Mouse (Mus musculus) cortical plate, adult 2 months (tissue): ENCODE data around the gene Pkig. TPM values are rescaled to one million over a fixed set of nuclear protein-coding genes. Genes with fewer than 3 reads are reported as not detected.
"Not testable (repeated sequence)": the region's sequence is repeated elsewhere in the genome, so short reads cannot be mapped to it uniquely, and the experiment has no call there.

Experiments
- H3K27ac ChIP-seq: fragments of 200-500 bp; 2 replicates; pipeline ENCODE4 v1.5.1; 2012; ENCODE audit warnings: low read length, control low read depth, inconsistent platforms; ENCODE audit not compliant: insufficient read depth
- H3K4me1 ChIP-seq: fragments of 200-500 bp; 2 replicates; pipeline ENCODE4 v1.6.1; 2011; ENCODE audit warnings: low read length; ENCODE audit not compliant: control insufficient read depth, insufficient read depth
- H3K4me3 ChIP-seq: fragments of 200-500 bp; 2 replicates; pipeline ENCODE4 v1.5.1; 2011; ENCODE audit warnings: mild to moderate bottlenecking, low read length, control low read depth; ENCODE audit not compliant: insufficient read depth
- CTCF ChIP-seq: fragments of 200-500 bp; IDR thresholded peaks from 2 replicates; pipeline ENCODE4 v1.5.1; 2011; ENCODE audit warnings: mild to moderate bottlenecking, control low read depth, low read length; ENCODE audit not compliant: insufficient read depth; ENCODE audit errors: extremely low read depth
- POLR2A ChIP-seq: fragments of 200-500 bp; IDR thresholded peaks from 2 replicates; pipeline ENCODE4 v1.6.1; 2011; ENCODE audit warnings: mild to moderate bottlenecking, low read length, control low read depth; ENCODE audit not compliant: insufficient read depth; ENCODE audit errors: extremely low read depth
- polyA plus RNA-seq: library from polyadenylated mRNA; depleted of rRNA; stranded (reverse); fragments of >200 nt; gene quantifications from 2 replicates; pipeline ENCODE4 v1.2.3, GENCODE M21; 2012

The Pkig gene
- polyA plus RNA-seq, 1 experiment = 143 TPM

GRCm38 (mm10) chr2:163675662-163676061 is 17.5 kb downstream of the Pkig start:
- Histone ChIP-seq H3K4me3 (no peak overlapping the region), H3K4me1 (peaks cover 26% of the 10 kb centered on the region), H3K27ac (peak overlapping the region; percentile 12)
- TF ChIP-seq CTCF (no peak), POLR2A (no peak)

- TF ChIP-seq POLR2A = no peak
- TF ChIP-seq CTCF = no peak
- Histone ChIP-seq H3K4me1 (peaks cover 26% of the 10 kb centered on the region), H3K4me3 (no peak overlapping the region), H3K27ac (peak overlapping the region; percentile 12)
These were observed 18.1 kb downstream of the Pkig start for GRCm38 (mm10) chr2:163676321-163676720.

GRCm38 (mm10) chr2:163676745-163677144 is 18.6 kb downstream of the Pkig start:
- Histone ChIP-seq H3K27ac (no peak overlapping the region; the same call in 1 of the 2 replicates), H3K4me3 (no peak overlapping the region), H3K4me1 (peaks cover 27% of the 10 kb centered on the region)
- TF ChIP-seq CTCF (no peak), POLR2A (no peak)

- H3K27ac ChIP-seq = no peak overlapping the region
- TF ChIP-seq POLR2A (no peak), CTCF (no peak)
- H3K4me1 ChIP-seq = peaks cover 21% of the 10 kb centered on the region
- no peak overlapping the region for H3K4me3 ChIP-seq
These were observed 24.2 kb downstream of the Pkig start for GRCm38 (mm10) chr2:163682344-163682743.

- no peak overlapping the region for H3K4me3 ChIP-seq
- peak; percentile 23; the same call in 1 of the 2 replicates for TF ChIP-seq POLR2A
- TF ChIP-seq CTCF = no peak
- H3K4me1 ChIP-seq = peaks cover 26% of the 10 kb centered on the region
- peak overlapping the region; percentile 95 for H3K27ac ChIP-seq
These were observed 27.1 kb downstream of the Pkig start for GRCm38 (mm10) chr2:163685287-163685686.

- Histone ChIP-seq H3K4me1 (peaks cover 30% of the 10 kb centered on the region), H3K4me3 (no peak overlapping the region), H3K27ac (peak overlapping the region; percentile 72)
- TF ChIP-seq CTCF = no peak
- 0 out of 2 replicates have a peak, but pooled peaks have one; percentile 23 for TF ChIP-seq POLR2A
These were observed 27.6 kb downstream of the Pkig start for GRCm38 (mm10) chr2:163685761-163686200.

- TF ChIP-seq POLR2A = no peak
- Histone ChIP-seq H3K4me3 (no peak overlapping the region), H3K27ac (peak overlapping the region; percentile 72), H3K4me1 (peaks cover 30% of the 10 kb centered on the region)
These were observed 28.0 kb downstream of the Pkig start for GRCm38 (mm10) chr2:163686233-163686632.

GRCm38 (mm10) chr2:163686886-163687285 is 28.7 kb downstream of the Pkig start:
- Histone ChIP-seq H3K4me3 (no peak overlapping the region), H3K27ac (no peak overlapping the region), H3K4me1 (peaks cover 28% of the 10 kb centered on the region)
- TF ChIP-seq CTCF = no peak
- TF ChIP-seq POLR2A = no peak

GRCm38 (mm10) chr2:163688377-163688776 is 30.2 kb downstream of the Pkig start:
- H3K4me1 ChIP-seq = peaks cover 27% of the 10 kb centered on the region
- H3K27ac ChIP-seq, H3K4me3 ChIP-seq: not testable (repeated sequence)

- peak overlapping the region; percentile 31; the same call in 1 of the 2 replicates for H3K27ac ChIP-seq
- TF ChIP-seq POLR2A (no peak), CTCF (no peak)
- H3K4me1 ChIP-seq = peaks cover 28% of the 10 kb centered on the region
- no peak overlapping the region for H3K4me3 ChIP-seq
These were observed 31.6 kb downstream of the Pkig start for GRCm38 (mm10) chr2:163689771-163690170.
